Mouse (Mus musculus) thymus, postnatal 10 days (tissue): Measurements from ENCODE around the gene Ccdc22.

Experiments used
- DNase-seq, 2 experiments: peaks; one replicate each; pipeline ENCODE4 v3.0.0; 2021; ENCODE audit warnings: low spot score in 2 of 2

The Ccdc22 gene

DNA sequence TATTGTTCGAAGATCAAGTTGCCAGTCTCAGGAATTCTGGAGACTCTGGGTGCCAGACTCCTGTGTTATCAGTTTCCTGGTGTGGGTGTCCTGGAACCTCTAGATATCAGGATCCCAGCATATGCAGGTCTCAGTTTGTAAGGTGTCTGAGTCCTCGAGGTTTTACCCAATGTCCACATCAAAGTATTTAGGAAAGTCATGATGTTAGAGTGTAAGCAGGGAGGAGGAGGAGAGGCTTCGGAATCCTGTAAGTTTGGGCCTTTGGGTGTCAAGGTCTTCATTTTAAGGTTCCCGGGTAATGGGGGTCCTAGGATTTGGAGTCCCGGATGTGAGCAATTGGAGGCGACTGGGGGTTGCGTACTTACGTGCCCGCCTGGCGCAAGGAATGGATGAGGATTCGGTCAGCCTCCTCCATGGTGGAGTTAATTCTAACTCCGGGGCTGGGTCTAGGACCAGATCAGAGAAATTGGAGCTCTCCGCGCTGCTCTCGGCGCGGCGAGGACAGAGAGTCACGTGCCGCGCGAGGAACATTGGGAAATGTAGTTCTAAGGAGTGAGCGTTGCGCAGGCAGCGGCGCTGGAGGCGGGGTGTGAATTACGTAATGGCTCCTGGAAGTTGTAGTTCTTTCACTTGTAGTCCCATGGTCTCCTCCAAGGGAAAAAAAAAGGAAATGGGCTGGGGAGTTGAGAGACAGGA, at the start of gene Ccdc22:
Ccdc22 (minus strand) TSS at position 639 of the 696 bp plus-strand sequence.
- peak; percentile 56 to 63 for DNase-seq

DNA sequence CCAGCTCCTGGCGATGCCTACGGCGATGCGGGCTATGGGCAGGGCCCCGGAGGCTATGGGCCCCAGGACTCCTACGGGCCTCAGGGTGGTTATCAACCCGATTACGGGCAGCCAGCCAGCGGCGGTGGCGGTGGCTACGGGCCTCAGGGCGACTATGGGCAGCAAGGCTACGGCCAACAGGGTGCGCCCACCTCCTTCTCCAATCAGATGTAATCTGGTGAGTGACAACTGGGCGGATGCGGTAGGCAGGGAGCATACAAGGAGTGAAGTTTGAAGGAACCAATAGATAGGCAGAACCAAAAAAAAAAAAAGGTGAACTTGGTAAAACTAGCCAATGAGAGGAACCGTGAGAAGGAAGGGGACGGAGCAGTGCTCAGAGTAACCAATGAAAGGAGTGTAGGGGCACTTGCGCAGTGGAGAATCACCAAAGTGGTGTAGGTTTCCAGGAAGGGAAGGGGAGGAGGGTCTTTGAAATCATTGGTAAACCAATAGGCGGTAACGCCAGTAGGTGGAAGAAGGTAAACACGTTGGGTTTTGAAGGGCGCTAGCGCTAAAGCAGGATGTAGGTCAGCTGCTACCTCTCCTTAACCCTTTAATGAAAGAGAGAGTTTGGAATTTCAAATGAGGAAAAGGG, 43.5 kb upstream of the Ccdc22 start:
- peak; percentile 67 to 82 for DNase-seq

DNA sequence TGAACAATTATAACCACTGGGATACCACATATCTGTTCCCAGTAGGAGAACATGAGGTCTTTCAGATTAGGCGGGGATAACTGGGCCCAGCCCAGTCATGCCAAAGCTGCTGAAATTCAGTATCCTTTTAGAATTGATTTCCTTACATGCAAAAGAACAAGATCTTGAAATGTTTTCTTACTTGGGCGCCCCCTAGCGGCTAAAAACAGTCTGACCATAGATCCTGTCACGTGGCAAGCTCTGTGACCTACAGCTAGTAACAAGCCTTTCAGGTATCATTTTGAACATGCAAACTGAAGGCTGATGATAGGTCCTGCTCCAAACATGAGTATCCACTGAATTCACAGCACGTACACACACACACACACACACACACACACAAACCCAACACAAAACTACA, 40.0 kb upstream of the Ccdc22 start:
- peak; percentile 62 to 80 for DNase-seq

DNA sequence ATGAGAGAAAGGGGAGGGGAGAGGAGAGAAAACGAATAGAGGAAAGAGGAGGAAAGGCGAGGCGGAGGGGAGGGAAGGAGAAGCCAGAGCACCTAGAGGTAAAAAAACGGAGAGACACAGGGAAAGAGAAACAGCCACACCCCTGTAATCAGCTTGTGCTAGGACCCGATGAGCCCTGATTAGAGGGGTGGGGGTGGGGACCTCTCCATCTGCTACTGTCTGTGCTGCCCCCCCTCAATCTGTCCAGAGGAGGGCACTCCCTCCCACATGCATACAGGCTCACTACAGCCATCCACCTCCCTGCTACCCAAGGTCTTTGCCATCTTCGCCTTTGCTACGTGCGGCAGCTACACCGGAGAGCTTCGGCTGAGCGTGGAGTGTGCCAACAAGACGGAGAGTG, 35.5 kb upstream of the Ccdc22 start:
- DNase-seq: no peak

DNA sequence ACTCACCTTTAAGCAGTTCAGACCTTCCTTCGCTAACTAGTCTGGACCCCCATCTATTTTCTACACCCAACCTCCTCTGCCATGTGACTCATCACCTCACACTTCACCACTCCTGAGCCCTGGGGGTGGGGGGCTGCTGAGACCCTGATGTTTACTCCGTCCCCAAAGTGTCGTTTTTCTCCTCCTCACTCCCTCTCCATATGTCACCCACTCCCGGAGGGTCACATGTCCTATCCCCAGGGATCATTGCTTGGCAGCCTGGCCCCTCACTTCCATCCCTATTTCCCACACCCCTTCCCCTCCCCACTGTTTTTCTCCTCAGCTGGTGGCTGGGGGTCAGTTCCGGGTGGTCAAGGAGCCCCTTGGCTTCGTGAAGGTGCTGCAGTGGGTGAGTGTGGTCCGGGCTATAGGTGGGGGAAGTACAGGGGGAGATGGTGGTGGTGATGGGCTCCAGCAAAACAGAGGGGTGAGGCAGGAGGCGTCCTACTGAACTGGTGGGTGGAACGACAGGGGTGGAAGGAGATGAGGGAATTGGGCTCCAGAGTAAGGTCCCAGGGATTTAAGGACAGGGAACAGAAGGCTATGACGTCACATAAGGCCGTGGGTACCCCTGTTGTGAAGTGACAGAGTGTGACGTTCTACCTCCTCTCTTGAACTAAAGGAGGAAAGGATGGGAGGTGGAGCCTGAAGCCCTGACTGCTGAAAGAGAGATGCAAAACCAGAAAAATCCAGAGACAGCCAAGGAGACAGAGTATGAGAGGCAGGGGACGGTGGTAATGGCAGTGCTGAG, 34.4 kb upstream of the Ccdc22 start:
- DNase-seq: no peak

DNA sequence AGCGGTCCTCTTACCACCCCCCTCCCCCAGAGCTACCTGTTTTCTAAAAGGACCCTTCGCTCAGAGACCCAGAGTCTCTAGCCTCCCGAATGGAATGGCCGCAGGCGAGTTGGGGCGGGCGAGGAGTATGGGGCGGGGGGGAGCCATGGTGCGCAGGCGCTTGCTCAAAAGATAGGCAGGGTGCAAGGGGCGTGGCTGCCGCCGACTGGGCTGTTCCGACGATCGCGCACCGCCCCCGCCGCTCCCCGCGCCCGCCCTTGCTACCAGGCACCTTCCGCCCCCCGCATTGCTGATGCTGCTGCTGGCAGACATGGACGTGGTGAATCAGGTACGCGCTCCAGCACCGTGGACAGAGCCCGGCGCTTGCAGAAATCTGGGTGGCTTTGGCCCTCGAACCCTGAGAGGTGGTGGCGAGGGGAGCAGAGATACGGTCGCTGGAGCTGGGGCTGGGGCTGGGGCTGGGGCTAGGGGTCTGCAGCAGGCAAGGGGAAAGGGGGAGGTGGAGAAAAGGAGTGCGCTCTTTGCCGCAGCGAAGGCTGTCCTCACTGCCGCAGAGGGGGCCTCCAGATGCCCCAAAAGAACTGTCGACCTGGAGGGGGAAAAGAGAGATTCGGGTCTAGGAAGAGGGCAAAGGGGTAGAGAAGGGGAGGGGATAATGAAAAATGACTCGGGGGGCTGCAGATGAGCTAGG, 33.2 kb upstream of the Ccdc22 start, which contains the start of gene Syp:
Syp (plus strand) TSS at position 71 of the 691 bp plus-strand sequence.
- peak; percentile 78 to 89 for DNase-seq

DNA sequence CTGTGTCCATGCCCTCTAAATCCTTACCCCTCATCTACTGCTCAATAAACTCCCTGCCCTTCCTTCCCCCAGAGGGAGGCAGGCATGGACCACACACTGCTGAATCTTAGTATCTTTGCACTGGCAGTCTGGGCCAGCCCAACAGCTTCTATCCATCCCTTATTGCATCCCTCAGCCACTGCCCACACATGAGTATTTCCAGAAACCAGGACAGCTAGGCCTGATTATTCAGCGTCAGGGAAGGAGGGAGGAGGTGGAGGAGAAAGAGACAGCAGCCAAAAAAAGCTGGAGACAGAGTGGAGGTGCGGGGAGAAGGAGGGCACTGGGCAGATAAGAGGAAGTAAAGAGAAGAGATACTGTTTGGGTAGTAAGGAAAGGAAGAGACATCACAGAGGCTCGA, 29.8 kb upstream of the Ccdc22 start:
- DNase-seq: no peak

DNA sequence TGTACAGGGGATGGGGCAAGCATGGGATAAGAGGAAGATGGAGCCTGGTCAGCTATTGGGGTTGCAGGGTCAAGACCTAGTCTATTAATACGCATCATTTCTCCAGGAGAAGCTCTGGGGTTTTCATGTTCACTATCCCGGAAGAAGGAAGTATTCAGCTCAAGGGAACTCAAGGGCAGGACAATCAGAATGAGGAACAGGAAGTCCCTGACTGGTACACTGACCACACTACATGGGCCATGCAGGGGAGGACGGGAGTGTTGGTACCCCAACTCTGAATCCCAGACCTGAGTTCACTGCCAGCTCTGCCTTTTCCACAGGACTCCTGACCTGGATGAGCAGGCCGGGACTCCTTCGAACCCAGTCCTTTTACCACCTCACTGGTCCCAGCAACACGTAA, 27.2 kb upstream of the Ccdc22 start:
- DNase-seq: no peak

DNA sequence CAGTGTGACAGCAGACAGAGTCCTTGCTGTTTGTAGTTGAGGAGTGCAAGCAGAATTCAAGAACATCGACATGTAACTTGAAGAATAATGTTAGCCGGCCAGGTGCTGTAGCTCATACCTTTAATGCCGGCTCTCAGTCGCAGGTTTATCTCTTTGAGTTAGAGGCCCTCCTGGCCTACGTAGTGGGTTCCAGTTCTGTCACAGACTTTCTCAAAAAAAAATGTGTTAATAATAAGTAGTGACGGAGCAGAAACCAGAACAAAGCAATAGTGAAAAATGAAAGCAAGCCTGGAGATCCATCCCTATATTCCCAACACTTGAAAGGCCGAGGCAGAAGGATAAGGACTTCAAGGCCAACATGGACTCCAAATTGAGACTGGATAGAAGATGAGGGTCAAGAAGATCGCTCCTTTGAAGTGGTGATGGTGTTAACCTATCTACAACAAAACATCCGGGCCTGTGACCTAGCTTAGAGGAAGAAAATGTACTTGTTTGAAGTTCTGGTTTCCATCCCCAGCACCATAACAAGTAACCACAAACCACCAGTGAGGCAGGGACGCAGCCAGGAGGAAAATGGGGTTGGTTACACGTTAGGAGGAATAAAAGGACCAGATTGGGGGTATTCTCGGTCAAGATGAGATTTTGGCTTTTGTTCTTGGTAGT, 12.7 kb upstream of the Ccdc22 start:
- DNase-seq: no peak

DNA sequence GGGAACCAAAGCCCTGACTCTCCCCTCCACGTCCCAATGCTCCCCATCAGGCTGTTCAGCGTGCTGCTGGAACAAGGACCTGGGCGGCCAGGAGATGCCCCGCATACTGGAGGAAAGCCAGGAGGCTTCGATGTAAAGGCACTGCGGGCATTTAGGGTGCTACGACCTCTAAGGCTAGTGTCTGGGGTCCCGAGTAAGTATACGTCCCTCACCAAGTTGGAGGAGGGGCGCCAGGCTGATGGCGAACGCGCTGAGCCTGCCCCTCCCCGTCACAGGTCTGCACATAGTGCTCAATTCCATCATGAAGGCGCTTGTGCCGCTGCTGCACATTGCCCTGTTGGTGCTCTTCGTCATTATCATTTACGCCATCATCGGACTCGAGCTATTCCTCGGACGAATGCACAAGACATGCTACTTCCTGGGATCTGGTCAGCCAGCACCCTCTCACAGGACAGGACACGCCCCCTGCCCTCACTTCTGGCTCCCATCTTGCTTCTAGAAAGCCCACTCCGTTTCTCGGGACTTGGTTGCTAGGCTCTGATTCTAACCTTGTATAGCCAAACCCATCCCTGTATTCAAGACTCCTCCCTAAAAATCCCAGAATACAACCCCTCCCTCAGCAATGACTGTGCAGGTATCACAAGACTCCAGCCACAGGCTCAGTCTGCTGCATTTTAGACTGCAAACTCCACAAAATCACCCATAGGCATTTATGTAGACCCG, 5.4 kb upstream of the Ccdc22 start:
- no peak for DNase-seq

DNA sequence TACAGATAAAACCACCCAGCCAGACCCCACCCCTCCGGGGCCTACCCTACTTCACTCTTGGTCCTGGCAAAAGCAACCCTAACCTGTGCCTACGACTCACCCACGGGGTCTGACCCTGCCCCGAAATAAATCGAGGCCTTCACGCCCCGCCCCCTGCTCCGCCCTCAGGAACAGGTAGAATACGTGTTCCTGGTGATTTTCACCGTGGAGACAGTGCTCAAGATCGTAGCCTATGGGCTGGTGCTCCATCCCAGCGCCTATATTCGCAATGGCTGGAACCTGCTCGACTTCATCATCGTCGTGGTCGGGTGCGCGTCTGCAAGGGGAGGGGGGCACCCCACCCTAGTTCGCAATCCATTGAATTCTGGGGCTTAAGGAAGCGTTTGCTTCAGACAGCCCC, 4.7 kb upstream of the Ccdc22 start:
- DNase-seq: no peak

DNA sequence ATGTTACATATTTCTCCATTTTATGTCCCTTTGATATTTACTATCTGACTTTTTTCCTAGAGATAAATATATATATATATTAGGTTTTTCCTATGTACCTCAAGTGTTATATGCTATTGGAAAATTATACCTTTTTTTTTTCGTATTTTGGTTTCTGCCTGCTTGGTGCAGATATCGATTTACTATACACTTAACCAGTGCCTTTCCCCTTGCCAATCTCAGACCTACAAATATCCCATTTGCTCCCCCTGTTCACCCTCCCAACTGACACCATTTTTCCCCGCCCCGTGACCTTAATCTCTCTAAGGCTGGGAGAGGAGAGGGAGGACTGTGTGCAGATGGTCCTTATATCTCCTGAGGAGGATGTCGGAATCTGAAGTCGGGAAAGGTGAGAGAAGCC, 1.5 kb upstream of the Ccdc22 start, which contains the start of gene Cacna1f:
Cacna1f (plus strand) TSS at position 301 of the 400 bp plus-strand sequence.
- DNase-seq: no peak

DNA sequence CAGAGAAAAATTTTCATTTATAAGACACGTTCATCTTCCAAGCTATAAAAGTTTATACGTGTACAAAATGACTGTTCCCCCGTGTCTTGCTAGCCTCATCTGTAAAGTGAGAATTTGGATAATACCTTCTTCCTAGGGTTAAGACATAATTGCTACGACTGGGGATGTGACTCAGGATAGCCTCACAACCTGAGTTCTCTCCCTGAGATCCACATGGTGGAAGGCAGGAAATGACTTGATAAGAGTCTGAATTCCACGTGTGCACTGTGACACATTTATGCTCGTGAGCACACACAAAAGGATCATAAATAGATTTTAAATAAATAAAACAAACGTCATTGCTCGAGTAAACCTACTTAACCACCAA, 241 bp upstream of the Ccdc22 start:
- DNase-seq: no peak

DNA sequence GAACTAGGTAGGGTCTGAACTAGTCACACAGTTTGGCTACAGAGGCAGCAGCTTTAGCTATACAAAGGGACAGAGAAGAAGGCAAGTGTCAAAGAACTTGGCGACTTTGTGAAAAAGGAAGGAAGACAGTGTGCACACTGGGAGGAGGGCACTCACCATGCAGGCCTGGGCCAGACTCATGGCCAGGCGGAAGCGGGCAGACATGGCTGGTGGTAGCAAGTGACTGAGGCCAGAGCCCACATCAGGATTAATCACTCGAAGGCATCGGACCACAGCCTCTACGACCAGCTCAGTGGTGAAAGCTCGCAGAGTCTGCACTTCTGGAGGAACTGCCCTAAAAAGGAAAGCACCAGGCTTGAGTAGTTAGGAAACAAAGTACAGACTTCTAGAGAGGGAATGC, 1.3 kb downstream of the Ccdc22 start:
- DNase-seq: no peak

DNA sequence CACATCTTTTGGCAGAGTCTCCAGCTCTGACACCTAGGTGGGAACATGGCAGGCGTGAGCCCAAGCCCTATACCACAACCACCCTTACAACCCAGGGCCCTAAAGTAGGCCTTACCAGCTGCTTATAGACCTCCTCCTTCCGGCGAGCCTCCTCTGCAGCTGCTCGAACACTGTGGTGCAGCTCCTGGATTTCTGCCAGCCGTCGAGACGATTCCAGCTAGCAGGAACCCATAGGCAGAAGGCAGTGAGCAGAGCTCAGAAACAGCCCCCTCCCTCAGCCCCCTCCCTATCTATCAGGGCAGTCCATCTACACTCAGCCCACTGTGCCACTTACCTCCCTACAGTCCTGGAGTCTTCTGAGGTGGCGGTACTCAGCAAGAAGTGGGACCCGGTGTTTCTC, 9.9 kb downstream of the Ccdc22 start:
- DNase-seq: no peak

DNA sequence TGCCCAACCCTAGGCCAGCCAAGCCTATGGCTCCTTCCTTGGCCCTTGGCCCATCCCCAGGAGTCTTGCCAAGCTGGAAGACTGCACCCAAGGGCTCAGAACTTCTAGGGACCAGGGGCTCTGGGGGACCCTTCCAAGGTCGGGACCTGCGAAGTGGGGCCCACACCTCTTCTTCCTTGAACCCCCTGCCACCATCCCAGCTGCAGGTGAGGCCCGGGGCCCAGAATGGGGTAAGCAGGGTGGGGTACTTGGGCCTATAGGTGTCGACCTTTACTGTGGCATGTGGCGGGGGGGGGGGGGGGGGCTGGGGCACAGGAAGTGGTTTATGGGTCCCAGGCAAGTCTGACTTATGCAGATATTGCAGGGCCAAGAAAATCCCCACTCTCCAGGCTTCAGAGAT, 19.0 kb downstream of the Ccdc22 start:
- DNase-seq: peak in 1 of 2 experiments; percentile 21

DNA sequence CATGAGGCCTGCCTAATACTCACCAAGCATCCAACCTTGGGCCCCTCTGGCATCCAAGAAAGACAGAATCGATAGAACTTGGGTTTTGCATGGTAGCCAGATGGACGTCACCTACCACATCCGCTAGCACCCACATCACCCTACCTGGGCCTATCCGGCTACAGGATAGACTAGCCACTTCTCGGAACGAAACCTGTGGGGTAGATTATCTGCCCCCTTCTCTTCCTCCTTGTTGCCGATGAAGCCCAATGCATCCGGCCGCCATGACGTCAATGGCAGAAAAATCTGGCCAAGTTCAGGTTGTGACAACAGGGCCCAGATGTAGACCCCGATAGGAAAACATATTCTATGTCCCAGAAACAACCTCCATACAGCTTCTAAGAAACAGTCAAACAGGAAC, 21.4 kb downstream of the Ccdc22 start:
- DNase-seq: no peak

DNA sequence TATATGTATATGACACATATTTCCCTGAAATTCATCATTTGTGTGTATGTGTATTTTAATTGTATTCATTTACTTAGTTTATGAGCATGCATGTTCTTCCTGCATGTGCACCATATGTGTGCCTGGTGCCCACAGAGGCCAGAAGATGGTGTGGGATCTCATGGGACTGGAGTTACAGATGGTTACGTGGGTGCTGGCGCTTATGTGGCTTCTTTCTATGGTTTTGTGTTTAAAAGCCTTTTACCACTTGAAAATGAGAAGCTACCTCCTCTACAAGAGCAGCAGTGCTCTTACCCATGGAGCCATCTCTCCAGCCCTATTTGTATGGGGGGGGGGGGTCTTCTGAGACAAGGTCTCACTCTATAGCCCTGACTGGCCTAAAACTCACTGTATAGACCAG, 24.2 kb downstream of the Ccdc22 start:
- DNase-seq: no peak

DNA sequence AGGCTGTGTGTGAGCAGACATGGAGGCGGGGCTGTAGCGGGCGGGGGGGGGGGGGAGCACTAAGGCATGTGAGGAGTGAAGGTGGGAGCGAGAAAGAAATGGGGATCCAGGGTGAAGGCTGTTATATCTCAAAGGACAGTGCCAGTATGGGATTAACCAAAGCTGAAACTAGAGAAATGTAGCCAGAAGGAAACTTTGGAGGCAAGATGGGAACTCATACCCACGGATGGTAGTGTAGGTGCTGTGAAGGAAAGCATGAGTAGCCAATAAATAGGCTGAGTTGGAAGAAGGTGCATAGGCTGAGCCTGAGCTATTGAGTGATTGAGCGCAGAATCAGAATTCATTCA, 30.5 kb downstream of the Ccdc22 start:
- no peak for DNase-seq

DNA sequence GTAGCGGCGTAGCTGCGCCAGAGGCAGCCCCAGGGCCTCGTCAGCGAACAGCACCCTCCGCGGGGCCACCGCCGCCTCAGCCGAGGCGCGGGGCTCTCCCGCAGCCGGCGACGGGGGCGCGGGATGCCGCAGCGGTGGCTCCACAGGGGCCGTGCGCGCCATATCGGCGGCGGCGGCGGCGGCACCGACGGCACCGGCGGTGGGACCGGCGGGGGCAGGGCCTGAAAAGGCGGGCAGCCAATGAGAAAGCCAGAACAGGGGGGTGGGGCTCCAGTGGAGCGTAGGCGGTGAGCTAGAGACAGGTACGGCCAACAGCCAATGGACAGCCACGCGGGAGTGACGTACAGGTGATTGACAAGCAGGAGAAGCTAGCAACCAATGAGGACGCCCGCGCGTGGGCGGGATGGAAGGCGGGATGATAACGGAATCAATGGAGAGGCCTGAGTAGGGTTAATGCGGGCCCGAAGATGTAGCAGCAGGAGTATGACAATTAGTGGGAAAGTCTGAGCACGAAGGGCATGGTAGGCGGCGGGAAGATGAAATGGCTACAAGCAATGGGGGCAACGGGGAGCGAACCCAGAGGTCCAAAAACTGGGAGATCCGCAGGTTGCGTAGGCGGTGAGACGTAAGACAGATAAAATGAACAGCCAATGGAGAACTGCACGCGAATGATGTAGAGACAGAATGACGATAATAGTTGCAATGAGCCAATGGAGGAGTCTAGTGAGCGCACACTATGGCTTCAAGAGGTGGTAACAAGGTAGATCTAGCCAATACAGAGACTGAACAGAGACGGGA, 31.0 kb downstream of the Ccdc22 start, which contains the start of gene Ppp1r3f:
Ppp1r3f (minus strand) TSS at position 197 of the 798 bp plus-strand sequence.
- DNase-seq: peak; percentile 88 to 95
